Mouse (Mus musculus): ENCODE data around the gene Notch1. TPM values are rescaled to one million over a fixed set of nuclear protein-coding genes. Genes with fewer than 3 reads are reported as not detected.

Notch1 gene
- polyA plus RNA-seq, 1 experiment: 16.1 TPM

GRCm38 (mm10) chr2:26552066-26552465 lies 35.6 kb upstream of the Notch1 start:
- Histone ChIP-seq H3K27ac (ENCODE audit: insufficient read depth, low read depth, low read length) (no peak overlapping the region), H3K36me3 (ENCODE audit: control insufficient read depth, insufficient read depth, low read length) (no peaks in the 10 kb centered on the region), H3K4me1 (ENCODE audit: control insufficient read depth, insufficient read depth, low read length) (peaks cover 9% of the 10 kb centered on the region), H3K27me3 (replicated peaks; ENCODE audit: control insufficient read depth, insufficient read depth, low read length) (no peaks in the 10 kb centered on the region), H3K4me3 (ENCODE audit: insufficient read depth, low read depth, low read length) (no peak overlapping the region)
- DNase-seq: no peak
- 88% methylated on average over 2 of the region's 2 CpGs for WGBS
- no peak for TF ChIP-seq POLR2A (IDR thresholded peaks at IDR 0.05; ENCODE audit: low read depth, low read length)

DNA sequence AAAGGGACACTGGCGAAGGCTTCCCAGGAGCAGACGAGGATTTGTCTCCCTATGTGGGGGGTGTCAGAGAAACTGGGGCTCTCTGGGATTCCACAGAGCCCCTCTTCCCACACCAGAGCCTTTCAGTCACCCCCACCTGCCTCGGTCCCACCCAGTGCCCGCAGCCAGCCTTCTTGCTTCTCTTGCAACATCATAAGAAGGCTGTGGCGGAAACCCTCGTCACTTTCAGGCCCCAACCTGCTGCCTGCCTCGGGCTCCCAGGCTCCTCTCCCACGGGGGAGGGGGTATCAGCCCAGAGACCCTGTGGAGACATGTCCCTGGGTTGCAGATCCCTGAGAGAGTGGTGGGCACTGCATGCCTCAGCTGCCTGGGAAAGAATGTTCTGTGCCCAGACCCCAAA lies 35.0 kb upstream of the Notch1 start:
- Histone ChIP-seq H3K4me1 (ENCODE audit: control insufficient read depth, insufficient read depth, low read length) (peaks cover 9% of the 10 kb centered on the region), H3K27ac (ENCODE audit: insufficient read depth, low read depth, low read length) (no peak overlapping the region), H3K27me3 (replicated peaks; ENCODE audit: control insufficient read depth, insufficient read depth, low read length) (no peaks in the 10 kb centered on the region), H3K36me3 (ENCODE audit: control insufficient read depth, insufficient read depth, low read length) (no peaks in the 10 kb centered on the region), H3K4me3 (ENCODE audit: insufficient read depth, low read depth, low read length) (no peak overlapping the region)
- WGBS: 83% methylated on average over 8 of the region's 8 CpGs
- no peak for DNase-seq
- TF ChIP-seq CTCF (conservative IDR thresholded peaks at IDR 0.05; ENCODE audit: insufficient read depth, insufficient read length, low read depth, low read length) (no peak), POLR2A (IDR thresholded peaks at IDR 0.05; ENCODE audit: low read depth, low read length) (no peak)

GRCm38 (mm10) chr2:26550777-26551176 lies 34.3 kb upstream of the Notch1 start:
- WGBS: 77% methylated on average over 3 of the region's 3 CpGs
- Histone ChIP-seq H3K4me3 (ENCODE audit: insufficient read depth, low read depth, low read length) (no peak overlapping the region), H3K36me3 (ENCODE audit: control insufficient read depth, insufficient read depth, low read length) (no peaks in the 10 kb centered on the region), H3K27ac (ENCODE audit: insufficient read depth, low read depth, low read length) (no peak overlapping the region), H3K4me1 (ENCODE audit: control insufficient read depth, insufficient read depth, low read length) (peaks cover 9% of the 10 kb centered on the region), H3K27me3 (replicated peaks; ENCODE audit: control insufficient read depth, insufficient read depth, low read length) (no peaks in the 10 kb centered on the region)
- DNase-seq: no peak
- TF ChIP-seq CTCF (conservative IDR thresholded peaks at IDR 0.05; ENCODE audit: insufficient read depth, insufficient read length, low read depth, low read length) (no peak), POLR2A (IDR thresholded peaks at IDR 0.05; ENCODE audit: low read depth, low read length) (no peak)

DNA sequence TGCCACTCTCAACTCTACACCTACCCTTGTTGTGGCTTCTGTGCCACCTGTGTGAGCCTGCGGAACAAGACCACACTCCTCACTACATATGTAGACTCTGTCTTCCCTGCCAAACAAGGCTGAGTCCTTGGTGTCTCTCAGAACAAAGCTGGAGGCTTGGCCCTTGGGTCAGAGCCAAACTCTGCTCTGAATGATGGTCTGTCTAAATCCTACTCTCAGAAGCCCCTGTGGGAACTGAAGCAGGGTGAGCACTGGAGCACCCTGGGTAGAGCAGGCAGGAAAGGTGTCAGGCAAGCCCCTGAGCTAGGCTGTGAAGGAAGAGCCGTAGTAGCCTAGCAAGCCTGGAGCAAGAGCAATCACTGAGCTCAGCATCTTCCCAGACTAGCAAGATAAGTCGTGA lies 33.7 kb upstream of the Notch1 start:
- DNase-seq: no peak
- no peak for TF ChIP-seq CTCF (conservative IDR thresholded peaks at IDR 0.05; ENCODE audit: insufficient read depth, insufficient read length, low read depth, low read length)
- no peak for TF ChIP-seq POLR2A (IDR thresholded peaks at IDR 0.05; ENCODE audit: low read depth, low read length)
- H3K27me3 ChIP-seq (replicated peaks; ENCODE audit: control insufficient read depth, insufficient read depth, low read length): no peaks in the 10 kb centered on the region
- H3K27ac ChIP-seq (ENCODE audit: insufficient read depth, low read depth, low read length): no peak overlapping the region
- no peak overlapping the region for H3K4me3 ChIP-seq (ENCODE audit: insufficient read depth, low read depth, low read length)
- H3K36me3 ChIP-seq (ENCODE audit: control insufficient read depth, insufficient read depth, low read length): no peaks in the 10 kb centered on the region
- H3K4me1 ChIP-seq (ENCODE audit: control insufficient read depth, insufficient read depth, low read length): peaks cover 9% of the 10 kb centered on the region
- WGBS: 66% methylated on average over 3 of the region's 3 CpGs

GRCm38 (mm10) chr2:26549801-26550200 lies 33.3 kb upstream of the Notch1 start:
- peak; percentile 40 for DNase-seq
- H3K4me1 ChIP-seq (ENCODE audit: control insufficient read depth, insufficient read depth, low read length): peaks cover 7% of the 10 kb centered on the region
- no peak overlapping the region for H3K27ac ChIP-seq (ENCODE audit: insufficient read depth, low read depth, low read length)
- TF ChIP-seq POLR2A (IDR thresholded peaks at IDR 0.05; ENCODE audit: low read depth, low read length): no peak
- no peak for TF ChIP-seq CTCF (conservative IDR thresholded peaks at IDR 0.05; ENCODE audit: insufficient read depth, insufficient read length, low read depth, low read length)
- H3K36me3 ChIP-seq (ENCODE audit: control insufficient read depth, insufficient read depth, low read length): no peaks in the 10 kb centered on the region
- H3K4me3 ChIP-seq (ENCODE audit: insufficient read depth, low read depth, low read length): no peak overlapping the region
- H3K27me3 ChIP-seq (replicated peaks; ENCODE audit: control insufficient read depth, insufficient read depth, low read length): no peaks in the 10 kb centered on the region
- WGBS: 31% methylated on average over 10 of the region's 10 CpGs

DNA sequence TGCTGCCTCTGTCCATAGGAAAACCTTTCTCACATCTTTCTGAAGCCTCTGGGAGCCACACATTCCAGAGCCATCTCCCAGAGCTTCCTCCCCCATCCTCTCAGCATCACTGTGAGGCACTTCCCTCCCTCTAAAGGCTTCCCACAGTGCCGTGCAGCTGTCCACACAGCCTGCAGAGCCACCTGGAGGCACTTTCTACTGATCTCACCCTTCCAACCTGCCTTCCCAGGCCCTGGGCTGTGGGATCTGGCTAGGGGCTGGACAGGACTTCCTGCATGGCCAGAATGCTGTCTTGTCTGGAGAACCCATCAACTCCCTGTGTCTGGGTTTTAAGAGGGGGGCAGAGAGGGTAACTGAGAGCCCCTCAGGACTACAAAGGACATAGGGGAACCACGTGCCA lies 31.0 kb upstream of the Notch1 start:
- Histone ChIP-seq H3K27ac (ENCODE audit: insufficient read depth, low read depth, low read length) (no peak overlapping the region), H3K36me3 (ENCODE audit: control insufficient read depth, insufficient read depth, low read length) (no peaks in the 10 kb centered on the region), H3K4me3 (ENCODE audit: insufficient read depth, low read depth, low read length) (no peak overlapping the region), H3K27me3 (replicated peaks; ENCODE audit: control insufficient read depth, insufficient read depth, low read length) (no peaks in the 10 kb centered on the region), H3K4me1 (ENCODE audit: control insufficient read depth, insufficient read depth, low read length) (peaks cover 17% of the 10 kb centered on the region; the same call in 1 of the 2 replicates)
- TF ChIP-seq POLR2A (IDR thresholded peaks at IDR 0.05; ENCODE audit: low read depth, low read length): no peak
- peak; percentile 48 for TF ChIP-seq CTCF (conservative IDR thresholded peaks at IDR 0.05; ENCODE audit: insufficient read depth, insufficient read length, low read depth, low read length)
- 61% methylated on average over 2 of the region's 2 CpGs for WGBS
- no peak for DNase-seq

DNA sequence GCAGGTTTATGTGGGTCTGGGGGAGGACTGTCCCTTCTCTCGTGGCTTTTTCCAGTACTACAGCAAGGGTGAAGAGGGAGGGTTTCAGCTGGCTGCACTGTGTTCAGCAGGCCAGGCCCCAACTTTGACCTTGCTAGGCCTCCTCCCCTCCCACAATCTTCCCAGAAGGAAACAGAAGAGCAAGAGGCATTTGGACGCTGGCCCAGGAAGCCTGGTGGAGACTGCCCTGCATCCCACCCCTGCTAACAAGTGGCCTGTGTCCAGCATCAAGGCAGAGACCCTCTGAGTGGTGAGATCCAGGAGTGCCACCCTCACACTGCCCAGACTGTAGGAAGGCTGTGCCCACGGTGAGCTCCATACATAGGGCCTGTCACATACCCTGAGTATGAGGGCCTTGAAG lies 27.8 kb upstream of the Notch1 start:
- peak; percentile 82 for DNase-seq
- no peaks in the 10 kb centered on the region for H3K27me3 ChIP-seq (replicated peaks; ENCODE audit: control insufficient read depth, insufficient read depth, low read length)
- H3K36me3 ChIP-seq (ENCODE audit: control insufficient read depth, insufficient read depth, low read length): no peaks in the 10 kb centered on the region
- H3K27ac ChIP-seq (ENCODE audit: insufficient read depth, low read depth, low read length): peak overlapping the region; percentile 66
- WGBS: 24% methylated on average over 3 of the region's 3 CpGs
- no peak overlapping the region for H3K4me3 ChIP-seq (ENCODE audit: insufficient read depth, low read depth, low read length)
- TF ChIP-seq CTCF (conservative IDR thresholded peaks at IDR 0.05; ENCODE audit: insufficient read depth, insufficient read length, low read depth, low read length): no peak
- no peak for TF ChIP-seq POLR2A (IDR thresholded peaks at IDR 0.05; ENCODE audit: low read depth, low read length)
- H3K4me1 ChIP-seq (ENCODE audit: control insufficient read depth, insufficient read depth, low read length): peaks cover 12% of the 10 kb centered on the region; the same call in 1 of the 2 replicates

GRCm38 (mm10) chr2:26543768-26544167 lies 27.3 kb upstream of the Notch1 start:
- H3K27me3 ChIP-seq (replicated peaks; ENCODE audit: control insufficient read depth, insufficient read depth, low read length): no peaks in the 10 kb centered on the region
- peaks cover 12% of the 10 kb centered on the region; the same call in 1 of the 2 replicates for H3K4me1 ChIP-seq (ENCODE audit: control insufficient read depth, insufficient read depth, low read length)
- H3K27ac ChIP-seq (ENCODE audit: insufficient read depth, low read depth, low read length): peak overlapping the region; percentile 37
- H3K36me3 ChIP-seq (ENCODE audit: control insufficient read depth, insufficient read depth, low read length): no peaks in the 10 kb centered on the region
- 68% methylated on average over 8 of the region's 8 CpGs for WGBS
- TF ChIP-seq CTCF (conservative IDR thresholded peaks at IDR 0.05; ENCODE audit: insufficient read depth, insufficient read length, low read depth, low read length) (no peak), POLR2A (IDR thresholded peaks at IDR 0.05; ENCODE audit: low read depth, low read length) (no peak)
- DNase-seq: no peak
- no peak overlapping the region for H3K4me3 ChIP-seq (ENCODE audit: insufficient read depth, low read depth, low read length)

All from kidney, adult 2 months (tissue).